Mouse (Mus musculus): ENCODE data around the gene Cdca5.
A peak's percentile ranks its signal among the peaks of the same experiment; 100 is the strongest.
"Not testable (repeated sequence)": the region's sequence is repeated elsewhere in the genome, so short reads cannot be mapped to it uniquely, and the experiment has no call there.

The Cdca5 gene

DNA sequence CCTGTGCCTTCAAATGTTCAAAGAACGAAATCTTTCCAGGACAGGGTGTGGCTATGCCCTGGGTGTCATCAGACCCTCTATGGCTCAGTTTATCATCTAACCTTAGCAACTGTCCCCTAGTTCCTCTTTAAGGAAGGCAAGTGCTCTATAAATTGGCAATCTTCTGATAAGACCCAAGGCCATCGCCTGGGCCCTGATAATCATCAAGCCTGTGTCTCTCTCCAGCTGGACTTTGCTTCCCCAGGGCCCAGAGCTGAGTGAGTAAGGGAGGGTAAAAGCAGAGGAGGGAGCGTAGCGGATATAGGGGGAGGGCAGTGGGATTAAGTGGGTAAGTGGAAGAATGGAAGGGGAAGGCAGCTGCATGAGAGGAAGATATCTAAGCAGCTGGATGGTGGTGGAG, 19.7 kb downstream of the Cdca5 start:
- no peak for DNase-seq (ENCODE audit: low spot score)

DNA sequence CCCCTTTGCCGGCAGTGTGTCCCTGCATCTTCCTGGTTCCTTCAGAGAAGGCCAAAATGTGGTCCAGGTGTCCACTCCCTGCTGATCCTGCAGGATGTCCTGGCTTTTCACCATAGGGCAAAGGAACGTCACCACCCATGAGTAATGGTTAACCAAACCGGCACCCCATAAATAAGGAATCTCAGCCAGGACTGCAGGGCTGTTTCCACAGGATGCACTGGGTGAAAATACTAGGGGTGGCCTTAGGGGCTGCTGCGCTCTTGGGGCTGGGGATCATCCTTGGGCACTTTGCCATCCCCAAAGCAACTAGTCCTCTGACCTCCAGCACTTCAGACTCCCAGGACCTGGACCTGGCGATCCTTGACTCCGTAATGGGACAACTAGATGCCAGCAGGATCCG, 20.8 kb downstream of the Cdca5 start, which contains the start of gene Naaladl1:
Gene Naaladl1 (plus strand): TSS at position 197 of the 400 bp plus-strand sequence.
- no peak for DNase-seq (ENCODE audit: low spot score)

DNA sequence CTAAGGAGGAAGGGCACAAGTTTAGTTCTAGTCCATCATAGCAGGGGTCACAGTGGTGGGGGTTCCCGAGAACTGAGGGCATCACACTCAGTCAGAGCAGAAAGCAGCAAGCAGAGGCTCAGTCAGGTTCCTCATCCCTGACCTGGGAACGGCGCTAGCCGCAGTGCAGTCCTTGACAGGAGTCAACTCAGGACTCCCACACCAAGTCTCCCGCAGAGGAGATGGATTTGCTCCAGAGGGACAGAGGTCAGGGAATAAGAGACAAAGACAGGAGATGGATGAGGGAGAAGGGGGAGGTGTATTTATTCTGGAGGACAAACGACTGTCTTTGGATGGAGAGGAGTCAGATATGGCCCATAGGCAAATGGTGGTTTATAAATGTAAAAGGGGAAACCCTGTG, 28.3 kb downstream of the Cdca5 start:
- no peak for DNase-seq (ENCODE audit: low spot score)

DNA sequence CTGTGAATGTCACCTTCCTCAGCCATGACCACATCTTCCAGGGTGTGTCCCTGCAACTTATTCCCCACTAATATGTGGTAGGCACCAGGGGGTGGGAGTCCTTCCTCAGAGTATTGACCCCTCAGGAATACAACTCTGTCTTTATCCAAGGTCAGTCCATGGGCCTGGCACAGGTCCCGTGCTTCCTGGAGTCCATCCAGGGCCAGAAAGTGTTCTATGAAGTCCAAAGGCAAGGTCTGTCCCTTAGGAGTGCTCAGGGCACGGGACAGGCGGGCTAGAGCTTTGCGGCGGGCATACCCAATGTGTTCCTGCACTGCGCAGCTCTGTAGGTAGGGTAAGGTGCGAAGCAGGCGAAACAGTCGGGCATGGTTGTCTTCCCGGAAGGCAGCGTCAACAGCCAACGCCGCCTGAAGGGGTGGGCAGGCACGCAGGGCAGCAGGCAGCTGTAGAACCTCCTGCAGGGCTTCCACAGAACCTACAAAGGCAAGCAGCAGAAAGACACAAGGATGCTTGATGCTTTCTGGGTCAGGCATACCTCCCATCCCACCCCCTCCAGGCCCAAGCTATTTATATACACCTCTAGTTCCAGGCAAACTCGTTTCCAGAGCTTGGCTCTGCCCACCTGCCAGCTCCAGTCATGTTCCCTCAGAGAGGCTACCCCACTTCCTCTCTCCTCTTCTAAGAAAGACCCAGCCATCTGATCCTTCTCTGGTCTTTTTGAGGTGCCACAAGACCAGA, 31.5 kb downstream of the Cdca5 start:
- no peak for DNase-seq (ENCODE audit: low spot score)

DNA sequence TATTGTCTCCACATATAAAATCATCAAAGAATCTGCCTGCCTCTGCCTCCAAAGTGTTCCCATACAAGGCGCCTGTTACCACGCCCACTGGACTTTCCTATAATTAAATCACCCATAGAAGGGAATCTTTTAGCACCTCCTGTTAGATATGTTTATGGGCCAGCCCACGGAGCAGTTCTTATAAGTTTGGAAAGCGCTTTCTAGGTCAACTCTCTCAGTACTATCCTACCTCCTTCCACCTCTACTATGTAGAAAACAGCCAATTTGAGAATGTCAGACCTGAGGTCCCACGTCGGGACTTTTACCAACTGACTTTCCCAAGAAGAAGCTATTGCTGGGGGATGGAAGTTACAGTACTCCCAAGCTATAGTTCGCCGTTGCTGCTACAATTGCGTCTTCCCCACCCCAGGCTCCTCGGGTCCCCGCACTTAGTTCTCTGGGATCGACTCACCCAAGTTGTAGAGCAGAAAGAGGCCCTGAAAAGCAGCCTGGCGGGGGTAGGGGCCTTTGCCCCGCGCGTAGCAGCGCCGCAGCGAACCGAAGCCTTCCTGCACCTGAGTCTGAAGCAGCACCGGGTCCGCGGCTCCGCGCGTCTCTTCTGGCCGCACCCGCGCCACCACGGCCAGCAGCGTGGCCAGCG, 32.7 kb downstream of the Cdca5 start:
- DNase-seq (ENCODE audit: low spot score), result peak; percentile 26

DNA sequence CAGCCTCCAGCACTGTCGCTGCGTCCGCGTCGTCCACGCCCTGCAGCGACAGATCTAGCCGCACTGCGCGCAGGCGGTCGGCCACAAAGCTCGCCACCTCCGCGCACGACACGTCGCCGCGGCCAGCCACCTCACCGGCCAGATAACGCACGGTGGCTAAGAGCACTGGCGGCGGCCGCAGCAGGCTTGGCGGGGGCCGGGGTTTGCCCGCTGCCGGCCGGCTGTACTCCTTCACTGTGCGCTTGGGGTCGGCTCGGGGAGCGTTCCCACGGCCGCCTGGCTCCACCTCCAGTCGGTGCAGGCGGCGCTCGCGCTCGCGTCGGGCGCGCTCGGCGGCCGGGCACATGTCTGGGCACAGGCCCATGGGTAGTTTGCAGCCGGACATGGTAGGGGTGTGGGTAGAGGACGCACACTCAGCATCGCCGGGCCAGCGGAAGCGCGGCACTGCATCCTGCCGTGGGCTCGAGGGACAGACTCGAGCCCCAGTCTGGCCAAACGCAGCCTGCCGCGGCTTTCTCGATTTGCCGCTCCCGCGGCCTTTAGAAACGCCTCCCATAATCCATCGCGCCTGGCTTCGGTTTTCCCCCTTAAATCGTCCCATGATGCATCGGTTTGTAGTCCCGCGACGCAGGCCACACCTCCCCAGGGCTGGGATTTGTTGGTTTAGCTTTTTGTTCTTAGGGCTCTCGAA, 33.3 kb downstream of the Cdca5 start, which contains the start of gene Sac3d1:
Gene Sac3d1 (minus strand): TSS at position 665 of the 691 bp plus-strand sequence.
- peak; percentile 96 for DNase-seq (ENCODE audit: low spot score)

DNA sequence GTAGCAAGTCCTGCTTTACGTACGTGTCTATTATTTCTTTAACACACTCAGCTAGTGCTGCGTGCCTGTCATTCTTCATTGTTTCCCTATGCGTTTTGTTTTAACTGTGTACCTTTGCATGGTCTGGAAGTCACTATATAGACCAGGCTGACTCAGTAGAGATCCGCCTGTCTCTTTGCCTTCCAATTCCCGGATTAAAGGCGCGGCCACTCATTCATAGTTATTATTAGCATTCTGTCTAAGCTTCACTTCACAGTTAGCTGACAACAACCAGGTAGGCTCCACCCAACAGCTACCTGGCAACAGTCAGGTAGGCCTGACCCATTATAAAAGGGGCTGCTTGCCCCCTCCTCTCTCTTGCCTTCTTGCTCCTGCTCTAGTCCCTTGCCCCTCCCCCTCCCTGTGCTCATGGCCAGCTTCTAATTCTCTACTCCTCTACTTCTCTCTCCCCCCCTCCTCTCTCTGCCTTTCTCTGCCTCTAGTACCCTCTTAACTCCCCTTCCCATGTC, 33.9 kb downstream of the Cdca5 start:
- DNase-seq (ENCODE audit: low spot score), result no peak

DNA sequence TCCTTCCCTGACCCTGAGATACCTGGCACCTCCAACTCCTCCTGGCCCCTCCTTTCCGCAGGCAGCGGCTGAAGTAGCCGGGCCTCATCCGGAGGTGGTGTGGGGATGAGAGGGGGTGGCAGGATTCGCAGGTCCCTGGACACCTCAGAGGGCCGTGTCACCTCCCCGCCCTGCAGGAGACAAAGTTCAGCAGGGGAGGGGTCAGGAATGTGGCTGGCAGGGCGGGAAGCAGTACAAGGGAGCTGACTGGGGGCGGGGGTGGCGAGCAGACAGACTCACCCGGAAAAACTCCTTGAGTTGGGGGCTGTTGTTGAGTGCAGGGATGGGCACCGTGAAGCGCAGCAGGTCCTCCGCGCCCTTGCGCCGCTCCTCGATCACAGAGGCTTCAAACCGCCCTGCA, 37.0 kb downstream of the Cdca5 start:
- DNase-seq (ENCODE audit: low spot score), result no peak

DNA sequence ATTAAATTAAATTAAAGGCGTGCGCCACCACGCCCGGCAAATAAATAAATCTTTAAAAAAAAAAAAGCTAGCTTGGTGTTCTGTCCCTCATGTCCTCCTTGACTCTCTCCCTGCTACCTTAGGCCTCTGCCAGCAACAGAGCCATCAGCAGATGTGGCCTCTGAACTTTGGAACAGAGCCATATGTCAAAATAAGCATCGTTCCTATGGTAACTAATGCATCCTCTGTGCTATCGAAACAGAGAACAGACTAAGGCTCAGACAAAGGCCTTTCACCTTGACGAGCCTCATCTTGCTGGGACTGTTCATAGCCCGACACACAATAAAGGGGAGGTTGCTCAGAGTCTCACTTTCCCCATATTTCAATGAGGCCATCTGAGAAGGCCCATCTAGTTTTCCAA, 38.5 kb downstream of the Cdca5 start:
- peak; percentile 69 for DNase-seq (ENCODE audit: low spot score)

DNA sequence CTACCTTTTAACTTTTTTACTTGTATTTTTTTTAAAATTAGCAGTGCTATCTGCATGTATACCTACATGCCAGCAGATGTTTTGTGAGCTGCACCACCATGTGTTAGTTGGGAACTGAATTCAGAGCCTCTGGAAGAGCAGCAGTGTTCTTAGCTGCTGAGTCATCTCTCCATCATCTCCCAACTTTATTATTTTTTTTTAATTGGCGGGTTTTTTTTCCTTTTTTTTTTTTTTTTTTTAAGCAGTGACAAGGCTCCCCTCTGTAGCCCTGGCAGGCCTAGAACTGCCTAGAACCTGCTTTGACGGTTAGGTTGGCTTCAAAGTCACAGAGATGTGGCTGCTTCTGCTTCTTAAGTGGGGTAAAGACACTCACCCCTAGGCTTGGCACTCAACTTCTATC, 40.1 kb downstream of the Cdca5 start:
- DNase-seq (ENCODE audit: low spot score), result peak; percentile 55

DNA sequence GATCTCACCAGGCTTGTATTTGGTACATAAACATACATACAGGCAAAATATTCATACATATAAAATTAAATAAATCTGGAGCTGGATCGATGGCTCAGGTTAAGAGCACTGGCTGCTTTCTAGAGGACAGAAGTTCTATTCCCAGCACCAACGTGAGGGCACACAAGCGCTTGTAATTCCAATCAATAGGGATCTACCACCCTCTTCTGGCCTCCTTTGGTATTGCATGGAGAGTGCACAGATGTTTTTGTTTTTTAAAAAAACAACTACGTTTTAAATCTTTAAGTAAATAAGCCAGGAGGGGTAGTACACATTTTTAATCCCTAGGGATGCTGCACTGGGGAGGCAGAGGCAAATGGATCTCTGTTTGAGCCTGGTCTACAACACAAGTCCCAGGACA, 41.5 kb downstream of the Cdca5 start:
- DNase-seq (ENCODE audit: low spot score), result peak; percentile 81

DNA sequence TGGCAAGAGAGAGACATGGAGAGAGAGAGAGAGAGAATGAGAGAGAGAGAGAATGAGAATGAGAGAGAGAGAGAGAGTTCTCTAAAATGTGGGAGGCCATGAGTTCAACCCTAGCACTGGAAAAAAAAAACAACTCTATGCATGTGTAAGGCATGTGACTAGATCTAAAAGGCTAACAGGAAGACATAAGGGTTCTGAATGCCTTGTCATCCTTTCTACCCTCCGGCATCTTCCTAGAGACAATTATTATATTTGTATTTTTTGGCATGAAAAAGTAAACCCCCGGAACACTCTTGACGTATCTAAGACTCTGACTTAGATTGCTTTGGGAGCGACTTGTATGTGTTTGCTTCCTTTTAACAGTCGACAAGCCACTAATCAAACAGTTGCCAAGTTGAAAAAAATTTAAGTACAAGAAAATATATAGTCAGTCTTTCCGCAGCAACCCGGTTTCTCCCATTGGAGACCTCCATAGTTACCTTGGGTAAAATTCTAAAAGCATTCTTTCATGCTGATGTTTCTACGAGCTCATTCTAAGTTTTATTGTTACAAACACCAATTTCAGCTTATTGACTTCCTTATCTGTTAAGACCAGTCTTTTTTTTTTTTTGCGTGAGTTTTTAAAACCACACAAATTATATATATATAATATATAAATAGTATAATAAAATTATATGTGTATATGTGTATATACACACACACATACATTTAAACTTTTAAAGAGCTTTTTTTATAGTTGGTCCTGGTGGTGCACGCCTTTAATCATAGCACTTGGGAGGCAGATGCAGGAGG, 42.2 kb downstream of the Cdca5 start:
- DNase-seq (ENCODE audit: low spot score), result no peak

DNA sequence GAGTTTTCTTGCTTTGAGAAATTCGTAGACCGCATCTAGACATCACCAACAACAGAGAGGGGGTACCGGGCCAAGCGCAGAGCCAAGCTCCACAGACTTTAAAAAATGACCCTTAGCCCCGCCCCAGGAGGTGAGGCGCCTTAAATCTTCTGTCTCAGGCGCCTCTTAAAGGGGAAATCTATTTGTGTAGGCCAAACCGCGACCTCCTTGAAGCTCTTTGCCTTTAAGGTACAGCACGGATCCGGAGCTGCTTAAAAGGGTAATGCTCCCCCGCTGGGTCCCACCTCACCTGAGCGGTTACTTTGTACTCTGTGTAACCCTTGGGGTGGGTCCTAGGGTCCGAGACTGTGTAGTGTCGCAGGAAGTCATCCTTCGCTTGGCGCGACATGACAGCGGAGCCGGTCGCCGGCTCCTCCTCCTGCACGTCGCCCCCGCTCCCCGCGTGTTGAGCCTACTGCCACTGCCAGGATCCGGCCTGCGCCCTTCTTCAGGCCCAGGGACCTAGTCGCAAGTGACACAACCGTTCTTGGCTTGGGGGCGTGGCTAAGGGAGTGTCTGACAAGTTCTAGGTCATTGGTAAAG, 43.1 kb downstream of the Cdca5 start, which contains the start of gene Snx15:
Gene Snx15 (minus strand): TSS at position 545 of the 582 bp plus-strand sequence.
- DNase-seq (ENCODE audit: low spot score), result peak; percentile 99

DNA sequence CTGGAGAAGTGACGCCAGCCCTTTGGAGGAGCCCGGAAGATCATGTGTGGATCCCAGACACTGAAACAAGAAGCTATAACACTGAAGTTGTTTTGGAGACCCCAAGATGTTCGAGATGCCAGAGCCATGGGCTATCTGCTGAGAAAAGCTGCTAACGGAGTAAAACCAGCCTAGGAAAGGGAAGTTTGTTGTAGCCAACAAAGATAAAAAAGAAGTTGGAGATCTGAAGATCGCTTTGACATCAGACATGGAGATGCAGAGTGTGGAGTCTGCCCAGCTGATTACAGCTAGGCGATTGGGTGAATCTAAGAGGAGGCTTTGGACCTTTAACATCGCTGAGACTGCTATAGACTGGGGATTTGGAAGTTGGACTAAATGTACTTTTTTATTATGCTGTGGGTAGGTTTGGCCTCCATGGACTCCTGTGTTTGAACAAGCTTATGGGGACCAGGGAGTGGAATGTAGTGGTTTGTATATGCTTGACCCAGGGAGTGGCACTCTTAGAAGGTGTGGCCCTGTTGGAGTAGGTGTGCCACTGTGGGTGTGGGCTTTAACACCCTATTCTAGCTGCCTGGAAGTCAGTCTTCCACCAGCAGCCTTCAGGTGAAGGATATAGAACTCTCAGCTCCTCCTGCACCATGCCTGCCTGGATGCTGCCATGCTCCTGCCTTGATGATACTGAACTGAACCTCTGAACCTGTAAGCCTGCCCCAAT, 45.8 kb downstream of the Cdca5 start:
- DNase-seq (ENCODE audit: low spot score), result not testable (repeated sequence)

DNA sequence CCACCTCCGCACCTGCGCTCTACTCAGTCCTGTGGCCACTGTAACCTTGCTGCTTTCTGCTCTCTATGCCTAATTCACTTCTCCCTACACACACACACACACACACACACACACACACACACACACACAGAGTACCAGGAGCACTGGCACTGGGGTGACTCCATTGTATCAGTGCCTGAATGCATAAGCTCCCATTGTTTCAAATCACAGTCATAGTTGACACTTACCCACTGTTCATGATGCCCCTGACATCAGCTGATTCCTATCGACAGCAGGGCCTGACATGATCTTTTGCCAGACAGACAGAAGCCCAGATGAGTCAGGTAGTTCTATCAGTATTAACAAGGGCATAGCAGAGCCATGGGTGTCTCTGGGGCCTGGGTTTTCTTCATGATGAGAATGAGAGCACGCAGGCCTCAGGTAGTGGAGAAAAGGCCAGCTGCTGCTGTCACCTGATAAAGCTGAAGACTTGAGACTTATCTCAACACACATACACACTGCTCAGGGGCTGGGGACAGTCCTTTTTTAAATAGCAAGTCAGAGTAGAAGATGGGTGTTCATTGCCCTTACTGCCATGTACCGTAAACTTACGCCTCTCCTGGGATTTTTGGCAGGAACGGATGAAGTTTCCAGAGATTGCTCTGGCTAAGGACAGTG, 47.5 kb downstream of the Cdca5 start:
- DNase-seq (ENCODE audit: low spot score), result no peak

DNA sequence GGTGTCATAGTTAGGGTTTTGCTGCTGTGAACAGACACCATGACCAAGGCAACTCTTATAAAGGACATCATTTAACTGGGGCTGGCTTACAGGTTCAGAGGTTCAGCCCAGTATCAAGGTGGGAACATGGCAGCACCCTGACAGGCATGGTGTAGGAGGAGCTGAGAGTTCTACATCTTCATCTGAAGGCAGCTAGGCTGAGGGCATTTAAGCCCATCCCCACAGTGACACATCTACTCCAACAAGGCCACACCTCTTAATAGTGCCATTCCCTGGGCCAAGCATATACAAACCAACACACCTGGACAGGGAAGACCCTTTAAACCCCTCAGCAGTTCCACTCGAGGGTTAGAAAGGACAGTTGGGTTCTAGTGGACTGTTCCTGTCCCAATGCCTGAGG, 48.4 kb downstream of the Cdca5 start:
- not testable (repeated sequence) for DNase-seq (ENCODE audit: low spot score)

DNA sequence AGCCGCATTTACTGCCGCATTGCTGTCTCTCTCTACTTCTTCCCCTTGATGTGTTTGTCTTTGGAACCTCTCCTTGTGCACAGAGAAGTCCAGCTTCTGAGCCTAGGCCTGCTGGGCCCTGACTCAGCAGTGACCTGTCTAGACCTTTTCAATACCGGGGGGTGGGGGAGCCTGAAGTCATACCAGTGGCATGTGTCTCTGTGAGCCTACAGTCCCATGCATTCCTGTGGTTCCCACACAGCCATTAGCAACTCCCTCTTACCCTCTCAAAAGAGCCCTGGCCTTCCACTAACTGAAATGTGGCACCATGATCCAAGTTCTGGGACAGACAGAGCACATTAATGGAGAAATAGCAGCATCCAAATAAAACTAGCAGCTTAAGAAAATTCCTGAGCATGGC, 51.6 kb downstream of the Cdca5 start:
- DNase-seq (ENCODE audit: low spot score), result no peak

DNA sequence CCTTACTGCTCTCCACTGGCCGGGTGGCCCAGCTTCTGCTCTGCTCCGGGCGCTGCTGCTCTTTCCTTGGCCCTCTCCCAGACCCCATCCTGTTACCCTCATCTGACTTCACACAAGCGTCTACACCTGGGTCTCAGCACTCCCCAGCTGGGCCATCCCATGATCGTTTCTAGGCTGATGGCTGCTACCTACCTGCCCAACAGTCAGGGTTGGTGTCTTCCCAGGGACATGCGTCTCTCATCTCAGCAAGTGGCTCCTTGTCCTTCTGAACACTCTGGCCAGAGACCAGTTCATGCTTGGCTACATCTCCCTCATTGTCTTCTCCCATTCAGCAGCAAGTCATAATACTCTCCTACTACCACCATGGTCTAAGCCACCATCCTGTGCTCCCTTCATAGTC, 54.9 kb downstream of the Cdca5 start:
- DNase-seq (ENCODE audit: low spot score), result no peak

DNA sequence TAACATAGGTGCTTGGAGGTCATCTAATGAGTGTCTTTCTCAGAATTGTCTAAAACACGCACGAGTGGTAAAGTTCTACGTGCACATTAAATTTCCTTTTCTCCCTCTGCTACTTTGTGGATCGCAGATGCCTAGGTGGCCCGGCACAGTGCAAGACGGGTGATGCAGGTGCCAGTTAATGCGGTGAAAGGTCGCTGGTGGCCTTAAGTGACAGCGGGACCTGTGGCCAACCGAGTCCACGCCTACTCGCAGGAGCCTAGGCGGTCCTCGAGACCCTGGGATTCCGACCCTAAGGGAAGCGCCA, 55.5 kb downstream of the Cdca5 start:
- no peak for DNase-seq (ENCODE audit: low spot score)

DNA sequence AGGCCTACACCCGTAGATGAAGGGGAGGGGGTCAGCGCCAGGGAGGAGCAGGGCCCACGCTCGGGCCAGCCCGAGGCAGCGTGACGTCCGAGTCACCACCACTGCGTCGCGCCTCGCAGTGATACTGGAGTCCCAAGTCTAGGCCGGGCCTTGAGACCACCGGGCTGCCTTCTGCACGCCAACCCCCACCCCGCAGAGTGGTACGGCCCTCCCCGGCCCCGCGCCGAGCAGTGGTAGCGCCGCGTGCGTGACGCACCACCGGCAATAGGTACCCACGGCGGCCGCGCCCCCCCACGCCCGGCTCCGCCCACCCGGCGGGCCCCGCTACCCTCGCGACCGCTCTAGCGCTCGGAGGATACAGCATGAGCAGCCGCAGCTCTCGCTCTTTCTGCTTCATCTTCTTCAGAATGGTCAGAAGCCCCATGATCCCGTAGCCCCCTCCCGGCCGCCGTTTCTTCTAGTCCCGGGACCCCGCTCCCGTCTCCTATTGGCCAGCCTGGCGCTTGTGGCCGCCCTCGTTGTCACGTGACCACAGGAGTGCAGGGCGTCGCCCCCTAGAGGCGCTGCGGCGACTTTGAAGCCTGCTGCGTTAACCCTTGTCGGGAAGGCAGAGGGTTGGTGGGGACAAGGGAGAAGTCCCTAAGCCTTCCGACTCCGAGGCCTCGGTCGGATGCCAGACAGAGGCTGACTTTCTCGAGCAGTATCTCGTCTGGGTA, 56.1 kb downstream of the Cdca5 start, which contains the start of gene Batf2:
Gene Batf2 (plus strand): TSS at position 306 of the 716 bp plus-strand sequence.
- peak; percentile 96 for DNase-seq (ENCODE audit: low spot score)

Data from adipocyte (in vitro differentiated cells).